Mouse (Mus musculus): ENCODE results near the gene Cbl. TPM values are rescaled to one million over a fixed set of nuclear protein-coding genes. Genes with fewer than 3 reads are reported as not detected.

The Cbl gene
- polyA plus RNA-seq, 1 experiment from 2014 or later, result 14.8 TPM

GRCm38 (mm10) chr9:44261388-44261787 lies 27.5 kb upstream of the Cbl start:
- no peak overlapping the region for H3K4me3 ChIP-seq (ENCODE audit: low read depth, low read length)
- WGBS (ENCODE audit: insufficient replicate concordance), result 79% methylated on average over 14 of the region's 14 CpGs
- H3K4me1 ChIP-seq (ENCODE audit: control insufficient read depth, insufficient read depth, low read length), result no peaks in the 10 kb centered on the region
- H3K9ac ChIP-seq (ENCODE audit: low read depth, low read length), result no peak overlapping the region
- no peak overlapping the region for H3K27ac ChIP-seq (ENCODE audit: low read depth, low read length)
- no peak for ATAC-seq (replicated peaks; ENCODE audit: insufficient number of reproducible peaks, low FRiP score, low TSS enrichment)
- H3K36me3 ChIP-seq (ENCODE audit: control insufficient read depth, insufficient read depth, low read length), result no peaks in the 10 kb centered on the region
- peaks cover 2% of the 10 kb centered on the region; the same call in 1 of the 2 replicates for H3K27me3 ChIP-seq (ENCODE audit: control insufficient read depth, insufficient read depth, low read length)
- no peaks in the 10 kb centered on the region for H3K9me3 ChIP-seq (replicated peaks; ENCODE audit: control insufficient read depth, low read length)
- no peak overlapping the region for H3K4me2 ChIP-seq

DNA sequence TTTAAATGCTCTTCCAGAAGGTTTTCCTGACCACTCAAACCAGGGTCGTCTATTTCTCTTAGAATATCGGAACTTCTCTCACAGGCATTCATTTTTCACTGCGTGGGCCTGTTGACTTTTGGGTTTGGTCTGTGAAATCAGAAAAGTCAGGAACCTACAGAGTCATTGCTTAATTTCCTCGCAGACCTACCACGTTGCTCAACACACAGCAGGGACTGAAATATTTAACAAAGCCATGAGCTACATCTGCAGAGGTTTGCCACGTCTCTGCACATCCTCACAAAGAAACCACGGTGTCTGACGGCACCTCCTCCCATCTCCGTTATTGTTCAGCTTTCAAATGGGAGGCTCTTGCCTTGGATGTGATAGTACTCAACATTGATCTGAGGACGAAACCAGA lies 25.2 kb upstream of the Cbl start:
- H3K4me1 ChIP-seq (ENCODE audit: control insufficient read depth, insufficient read depth, low read length), result peaks cover 4% of the 10 kb centered on the region; the same call in 1 of the 2 replicates
- H3K36me3 ChIP-seq (ENCODE audit: control insufficient read depth, insufficient read depth, low read length), result no peaks in the 10 kb centered on the region
- no peaks in the 10 kb centered on the region for H3K9me3 ChIP-seq (replicated peaks; ENCODE audit: control insufficient read depth, low read length)
- ATAC-seq (replicated peaks; ENCODE audit: insufficient number of reproducible peaks, low FRiP score, low TSS enrichment), result no peak
- no peak overlapping the region for H3K4me3 ChIP-seq (ENCODE audit: low read depth, low read length)
- H3K27ac ChIP-seq (ENCODE audit: low read depth, low read length), result no peak overlapping the region
- WGBS (ENCODE audit: insufficient replicate concordance), result 79% methylated on average over 10 of the region's 10 CpGs
- H3K9ac ChIP-seq (ENCODE audit: low read depth, low read length), result no peak overlapping the region
- no peak overlapping the region for H3K4me2 ChIP-seq
- no peaks in the 10 kb centered on the region for H3K27me3 ChIP-seq (ENCODE audit: control insufficient read depth, insufficient read depth, low read length)

GRCm38 (mm10) chr9:44256213-44256612 lies 22.4 kb upstream of the Cbl start:
- H3K4me1 ChIP-seq (ENCODE audit: control insufficient read depth, insufficient read depth, low read length), result peaks cover 4% of the 10 kb centered on the region; the same call in 1 of the 2 replicates
- H3K4me3 ChIP-seq (ENCODE audit: low read depth, low read length), result no peak overlapping the region
- peak; percentile 57; the same call in 1 of the 2 replicates for ATAC-seq (replicated peaks; ENCODE audit: insufficient number of reproducible peaks, low FRiP score, low TSS enrichment)
- no peak overlapping the region for H3K27ac ChIP-seq (ENCODE audit: low read depth, low read length)
- H3K9ac ChIP-seq (ENCODE audit: low read depth, low read length), result no peak overlapping the region
- no peaks in the 10 kb centered on the region for H3K36me3 ChIP-seq (ENCODE audit: control insufficient read depth, insufficient read depth, low read length)
- WGBS (ENCODE audit: insufficient replicate concordance), result 81% methylated on average over 8 of the region's 8 CpGs
- no peak overlapping the region for H3K4me2 ChIP-seq
- no peaks in the 10 kb centered on the region for H3K9me3 ChIP-seq (replicated peaks; ENCODE audit: control insufficient read depth, low read length)
- H3K27me3 ChIP-seq (ENCODE audit: control insufficient read depth, insufficient read depth, low read length), result 0 out of 2 replicates have a peak, but pooled peaks cover 2% of the 10 kb centered on the region

- WGBS (ENCODE audit: insufficient replicate concordance), result 57% methylated on average over 6 of the region's 6 CpGs
- ATAC-seq (replicated peaks; ENCODE audit: insufficient number of reproducible peaks, low FRiP score, low TSS enrichment), result no peak
Measured at GRCm38 (mm10) chr9:44255136-44255521, 21.3 kb upstream of the Cbl start.

DNA sequence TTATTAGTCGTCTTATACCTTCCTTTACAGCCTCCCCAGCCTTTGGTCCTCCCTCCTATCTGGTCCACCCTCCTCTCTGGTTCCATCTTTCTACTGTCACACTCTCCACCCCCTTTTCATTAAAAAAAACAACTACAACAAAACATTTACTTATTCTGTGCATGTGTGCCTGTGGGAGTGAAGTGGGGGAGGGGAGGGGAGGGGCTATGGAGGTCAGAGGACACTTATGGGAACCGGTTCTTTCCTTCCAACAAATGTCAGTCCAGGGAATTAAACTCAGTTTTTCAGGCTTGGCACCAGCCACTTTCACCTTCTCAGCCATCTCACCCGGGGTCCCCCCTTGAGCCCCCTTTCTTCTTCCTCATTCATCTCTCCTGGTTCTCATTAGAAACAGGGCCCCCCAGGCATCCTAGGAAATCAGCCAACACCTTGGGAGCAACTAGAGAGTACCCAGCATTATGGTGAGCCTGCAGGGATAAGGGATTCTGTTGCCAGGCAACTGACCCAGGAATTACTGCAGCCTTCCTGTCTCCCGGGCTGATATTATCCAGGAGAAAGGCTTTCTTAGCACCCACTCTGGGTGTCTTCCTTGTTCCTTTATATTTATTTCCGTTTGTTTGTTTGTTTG lies 20.8 kb upstream of the Cbl start:
- H3K4me3 ChIP-seq (ENCODE audit: low read depth, low read length), result no peak overlapping the region
- no peaks in the 10 kb centered on the region for H3K36me3 ChIP-seq (ENCODE audit: control insufficient read depth, insufficient read depth, low read length)
- peaks cover 6% of the 10 kb centered on the region; the same call in 1 of the 2 replicates for H3K4me1 ChIP-seq (ENCODE audit: control insufficient read depth, insufficient read depth, low read length)
- ATAC-seq (replicated peaks; ENCODE audit: insufficient number of reproducible peaks, low FRiP score, low TSS enrichment), result no peak
- H3K9ac ChIP-seq (ENCODE audit: low read depth, low read length), result no peak overlapping the region
- no peaks in the 10 kb centered on the region for H3K9me3 ChIP-seq (replicated peaks; ENCODE audit: control insufficient read depth, low read length)
- 0 out of 2 replicates have a peak, but pooled peaks cover 4% of the 10 kb centered on the region for H3K27me3 ChIP-seq (ENCODE audit: control insufficient read depth, insufficient read depth, low read length)
- H3K27ac ChIP-seq (ENCODE audit: low read depth, low read length), result no peak overlapping the region
- H3K4me2 ChIP-seq, result no peak overlapping the region
- WGBS (ENCODE audit: insufficient replicate concordance), result 10% methylated on average over 5 of the region's 5 CpGs

More at GRCm38 (mm10) chr9:44255136-44255521, 21.3 kb upstream of the Cbl start:
- 0 out of 2 replicates have a peak, but pooled peaks cover 4% of the 10 kb centered on the region for H3K27me3 ChIP-seq (ENCODE audit: control insufficient read depth, insufficient read depth, low read length)
- no peak overlapping the region for H3K9ac ChIP-seq (ENCODE audit: low read depth, low read length)
- no peaks in the 10 kb centered on the region for H3K36me3 ChIP-seq (ENCODE audit: control insufficient read depth, insufficient read depth, low read length)
- no peak overlapping the region for H3K27ac ChIP-seq (ENCODE audit: low read depth, low read length)
- no peak overlapping the region for H3K4me2 ChIP-seq
- no peaks in the 10 kb centered on the region for H3K9me3 ChIP-seq (replicated peaks; ENCODE audit: control insufficient read depth, low read length)
- H3K4me1 ChIP-seq (ENCODE audit: control insufficient read depth, insufficient read depth, low read length), result peaks cover 4% of the 10 kb centered on the region; the same call in 1 of the 2 replicates
- H3K4me3 ChIP-seq (ENCODE audit: low read depth, low read length), result no peak overlapping the region

GRCm38 (mm10) chr9:44253441-44253840 lies 19.6 kb upstream of the Cbl start:
- no peak for ATAC-seq (replicated peaks; ENCODE audit: insufficient number of reproducible peaks, low FRiP score, low TSS enrichment)
- Histone ChIP-seq H3K36me3 (ENCODE audit: control insufficient read depth, insufficient read depth, low read length) (no peaks in the 10 kb centered on the region), H3K9ac (ENCODE audit: low read depth, low read length) (no peak overlapping the region), H3K4me3 (ENCODE audit: low read depth, low read length) (no peak overlapping the region), H3K27ac (ENCODE audit: low read depth, low read length) (no peak overlapping the region), H3K9me3 (replicated peaks; ENCODE audit: control insufficient read depth, low read length) (no peaks in the 10 kb centered on the region), H3K4me2 (no peak overlapping the region), H3K4me1 (ENCODE audit: control insufficient read depth, insufficient read depth, low read length) (peaks cover 6% of the 10 kb centered on the region; the same call in 1 of the 2 replicates), H3K27me3 (ENCODE audit: control insufficient read depth, insufficient read depth, low read length) (peaks cover 8% of the 10 kb centered on the region; the same call in 1 of the 2 replicates)
- WGBS (ENCODE audit: insufficient replicate concordance), result 81% methylated on average over 6 of the region's 6 CpGs

- Histone ChIP-seq H3K4me3 (ENCODE audit: low read depth, low read length) (no peak within 1 kb of the TSS), H3K36me3 (ENCODE audit: control insufficient read depth, insufficient read depth, low read length) (no peaks in the 10 kb centered on the region), H3K27me3 (ENCODE audit: control insufficient read depth, insufficient read depth, low read length) (peaks cover 8% of the 10 kb centered on the region; the same call in 1 of the 2 replicates), H3K9me3 (replicated peaks; ENCODE audit: control insufficient read depth, low read length) (no peaks in the 10 kb centered on the region), H3K27ac (ENCODE audit: low read depth, low read length) (no peak within 1 kb of the TSS), H3K4me1 (ENCODE audit: control insufficient read depth, insufficient read depth, low read length) (peaks cover 6% of the 10 kb centered on the region; the same call in 1 of the 2 replicates), H3K9ac (ENCODE audit: low read depth, low read length) (no peak within 1 kb of the TSS), H3K4me2 (no peak within 1 kb of the TSS)
- 73% methylated on average over 10 of the region's 10 CpGs for WGBS (ENCODE audit: insufficient replicate concordance)
- ATAC-seq (replicated peaks; ENCODE audit: insufficient number of reproducible peaks, low FRiP score, low TSS enrichment), result no peak
Measured at GRCm38 (mm10) chr9:44251314-44251713, 17.5 kb upstream of the Cbl start, which contains the start of gene Pdzd3. Gene Pdzd3 (minus strand): TSS chr9:44251471.

- peaks cover 8% of the 10 kb centered on the region; the same call in 1 of the 2 replicates for H3K27me3 ChIP-seq (ENCODE audit: control insufficient read depth, insufficient read depth, low read length)
- no peaks in the 10 kb centered on the region for H3K9me3 ChIP-seq (replicated peaks; ENCODE audit: control insufficient read depth, low read length)
- H3K4me2 ChIP-seq, result no peak overlapping the region
- H3K9ac ChIP-seq (ENCODE audit: low read depth, low read length), result no peak overlapping the region
- no peaks in the 10 kb centered on the region for H3K36me3 ChIP-seq (ENCODE audit: control insufficient read depth, insufficient read depth, low read length)
- peaks cover 6% of the 10 kb centered on the region; the same call in 1 of the 2 replicates for H3K4me1 ChIP-seq (ENCODE audit: control insufficient read depth, insufficient read depth, low read length)
- H3K27ac ChIP-seq (ENCODE audit: low read depth, low read length), result no peak overlapping the region
- ATAC-seq (replicated peaks; ENCODE audit: insufficient number of reproducible peaks, low FRiP score, low TSS enrichment), result no peak
- no peak overlapping the region for H3K4me3 ChIP-seq (ENCODE audit: low read depth, low read length)
- WGBS (ENCODE audit: insufficient replicate concordance), result 40% methylated on average over 4 of the region's 4 CpGs
Measured at GRCm38 (mm10) chr9:44250445-44250844, 16.6 kb upstream of the Cbl start.
